Mouse (Mus musculus) testis, adult 2 months (tissue): ENCODE results near the gene Tnfsf9. TPM values are rescaled to one million over a fixed set of nuclear protein-coding genes. Genes with fewer than 3 reads are reported as not detected.

Experiments
- H3K27ac ChIP-seq: fragments of 200-500 bp; 2 replicates; pipeline ENCODE4 v1.5.1; 2012; ENCODE audit warnings: low read depth, low read length; ENCODE audit not compliant: control insufficient read depth, insufficient read depth
- H3K27me3 ChIP-seq: fragments of 200-500 bp; 2 replicates; pipeline ENCODE4 v1.6.1; 2012; ENCODE audit warnings: mild to moderate bottlenecking, low read length, moderate library complexity; ENCODE audit not compliant: control insufficient read depth, insufficient read depth
- H3K36me3 ChIP-seq: fragments of 200-500 bp; 2 replicates; pipeline ENCODE4 v1.6.1; 2012; ENCODE audit warnings: mild to moderate bottlenecking, low read length; ENCODE audit not compliant: control insufficient read depth, insufficient read depth
- H3K4me1 ChIP-seq: fragments of 200-500 bp; 2 replicates; pipeline ENCODE4 v1.6.1; 2012; ENCODE audit warnings: low read length; ENCODE audit not compliant: control insufficient read depth, insufficient read depth
- H3K4me3 ChIP-seq: fragments of 200-500 bp; 2 replicates; pipeline ENCODE4 v1.5.1; 2012; ENCODE audit warnings: low read depth, mild to moderate bottlenecking, low read length, moderate library complexity, mixed read lengths; ENCODE audit not compliant: control insufficient read depth
- CTCF ChIP-seq: fragments of 200-500 bp; IDR thresholded peaks from 2 replicates; pipeline ENCODE4 v1.5.1; 2012; ENCODE audit warnings: low read depth, mild to moderate bottlenecking, inconsistent platforms, low read length, moderate library complexity; ENCODE audit not compliant: control insufficient read depth, insufficient read depth, insufficient replicate concordance
- POLR2A ChIP-seq: fragments of 200-500 bp; IDR thresholded peaks from 2 replicates; pipeline ENCODE4 v1.6.1; 2012; ENCODE audit warnings: low read depth, mild to moderate bottlenecking, inconsistent platforms, low read length, moderate library complexity; ENCODE audit not compliant: control insufficient read depth
- polyA plus RNA-seq: library from polyadenylated mRNA; depleted of rRNA; stranded (reverse); fragments of >200 nt; gene quantifications from 2 replicates; pipeline ENCODE4 v1.2.3, GENCODE M21; 2012

The Tnfsf9 gene
- polyA plus RNA-seq, 1 experiment: 0.10 TPM

GRCm38 (mm10) chr17:57078336-57078735 is 26.8 kb upstream of the Tnfsf9 start, which contains the start of gene Dennd1c:
TSS of gene Dennd1c (minus strand) at chr17:57078514.
- Histone ChIP-seq H3K4me1 (peaks cover 5% of the 10 kb centered on the region), H3K27ac (no peak within 1 kb of the TSS), H3K27me3 (no peaks in the 10 kb centered on the region), H3K36me3 (no peaks in the 10 kb centered on the region), H3K4me3 (no peak within 1 kb of the TSS)
- TF ChIP-seq CTCF (no peak), POLR2A (no peak)

- Histone ChIP-seq H3K36me3 (no peaks in the 10 kb centered on the region), H3K4me3 (no peak overlapping the region), H3K4me1 (peaks cover 5% of the 10 kb centered on the region), H3K27ac (no peak overlapping the region), H3K27me3 (no peaks in the 10 kb centered on the region)
- TF ChIP-seq CTCF: no peak
- TF ChIP-seq POLR2A: no peak
Measured at GRCm38 (mm10) chr17:57079919-57080318, 25.2 kb upstream of the Tnfsf9 start.

GRCm38 (mm10) chr17:57081234-57081842 is 23.8 kb upstream of the Tnfsf9 start:
- Histone ChIP-seq H3K27ac (no peak overlapping the region), H3K36me3 (no peaks in the 10 kb centered on the region)
- no peak for TF ChIP-seq CTCF
- no peak for TF ChIP-seq POLR2A

GRCm38 (mm10) chr17:57082481-57082880 is 22.6 kb upstream of the Tnfsf9 start:
- H3K4me1 ChIP-seq: peaks cover 5% of the 10 kb centered on the region
- no peaks in the 10 kb centered on the region for H3K27me3 ChIP-seq
- TF ChIP-seq POLR2A (no peak), CTCF (no peak)
- no peaks in the 10 kb centered on the region for H3K36me3 ChIP-seq
- no peak overlapping the region for H3K4me3 ChIP-seq
- H3K27ac ChIP-seq: no peak overlapping the region

More at GRCm38 (mm10) chr17:57081234-57081842, 23.8 kb upstream of the Tnfsf9 start:
- Histone ChIP-seq H3K4me3 (no peak overlapping the region), H3K27me3 (no peaks in the 10 kb centered on the region), H3K4me1 (peaks cover 5% of the 10 kb centered on the region)

GRCm38 (mm10) chr17:57085970-57086757 is 19.0 kb upstream of the Tnfsf9 start:
- Histone ChIP-seq H3K4me3 (no peak overlapping the region), H3K27ac (no peak overlapping the region)

GRCm38 (mm10) chr17:57087049-57087832 is 17.9 kb upstream of the Tnfsf9 start, which contains the start of gene Tubb4a:
TSS of gene Tubb4a (minus strand) at chr17:57087782.
- Histone ChIP-seq H3K4me1 (no peaks in the 10 kb centered on the region), H3K4me3 (no peak within 1 kb of the TSS), H3K36me3 (no peaks in the 10 kb centered on the region), H3K27ac (no peak within 1 kb of the TSS), H3K27me3 (no peaks in the 10 kb centered on the region)
- no peak for TF ChIP-seq POLR2A
- TF ChIP-seq CTCF: no peak

More at GRCm38 (mm10) chr17:57085970-57086757, 19.0 kb upstream of the Tnfsf9 start:
- H3K27me3 ChIP-seq: no peaks in the 10 kb centered on the region
- H3K36me3 ChIP-seq: no peaks in the 10 kb centered on the region
- TF ChIP-seq CTCF (no peak), POLR2A (no peak)
- peaks cover 4% of the 10 kb centered on the region for H3K4me1 ChIP-seq

- TF ChIP-seq CTCF (no peak), POLR2A (no peak)
- no peaks in the 10 kb centered on the region for H3K36me3 ChIP-seq
- H3K27ac ChIP-seq: no peak overlapping the region
- H3K4me1 ChIP-seq: peaks cover 4% of the 10 kb centered on the region; the same call in 1 of the 2 replicates
- no peak overlapping the region for H3K4me3 ChIP-seq
- no peaks in the 10 kb centered on the region for H3K27me3 ChIP-seq
Measured at GRCm38 (mm10) chr17:57094222-57094621, 10.9 kb upstream of the Tnfsf9 start.
